Mouse (Mus musculus) right cerebral cortex, postnatal 36 days (tissue): ENCODE measurements at regions not wholly inside any gene's neighbourhood (a gene's known extent, or its start where the extent isn't known, plus 50 kb on each side); places are given as distances from the start of the nearest gene placed in this dataset.

Experiments
- DNase-seq, 2 experiments: peaks; one replicate each; pipeline ENCODE4 v3.0.0; 2022; ENCODE audit warnings: low spot score in 2 of 2, mixed read lengths in 1 of 2

DNA sequence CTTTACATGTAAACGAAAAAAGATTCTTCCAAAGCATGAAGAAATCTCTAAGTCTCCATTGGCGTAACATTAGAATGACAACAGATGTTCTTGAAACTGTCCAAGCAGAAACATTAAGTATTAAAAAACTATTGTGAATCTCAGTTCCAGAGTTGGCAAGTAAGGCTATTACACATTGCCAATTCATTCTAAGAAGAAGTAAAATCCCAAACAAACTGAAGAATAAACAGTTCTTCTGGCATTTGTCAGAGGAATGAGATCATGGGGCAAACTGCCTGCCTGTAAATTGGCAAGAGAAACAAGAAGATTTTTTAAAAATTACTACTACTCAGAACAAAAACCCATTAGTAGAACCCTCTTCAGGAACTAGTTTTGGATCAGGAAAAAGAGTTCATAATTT lies 680.1 kb downstream of the Nova1 start:
- no peak for DNase-seq

DNA sequence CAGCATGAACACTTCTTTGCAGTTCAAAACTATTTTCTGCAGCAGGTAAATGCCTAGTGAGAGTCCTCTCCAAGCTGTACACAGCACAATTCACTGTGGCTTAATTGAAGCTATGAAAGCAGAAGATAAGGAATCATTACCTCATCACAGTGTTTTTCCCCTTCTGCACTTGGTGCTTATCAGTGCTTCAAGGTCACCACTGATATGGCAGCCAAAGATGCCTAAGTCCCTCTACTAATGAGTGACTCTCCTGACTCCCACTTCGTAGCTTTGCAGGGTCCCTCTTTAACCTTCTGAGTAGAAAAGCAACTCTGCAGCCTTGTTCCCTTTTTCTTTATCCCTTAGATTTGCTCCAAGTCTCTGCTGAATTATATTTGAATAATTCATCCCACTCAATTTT lies 692.9 kb downstream of the Nova1 start:
- DNase-seq = no peak

DNA sequence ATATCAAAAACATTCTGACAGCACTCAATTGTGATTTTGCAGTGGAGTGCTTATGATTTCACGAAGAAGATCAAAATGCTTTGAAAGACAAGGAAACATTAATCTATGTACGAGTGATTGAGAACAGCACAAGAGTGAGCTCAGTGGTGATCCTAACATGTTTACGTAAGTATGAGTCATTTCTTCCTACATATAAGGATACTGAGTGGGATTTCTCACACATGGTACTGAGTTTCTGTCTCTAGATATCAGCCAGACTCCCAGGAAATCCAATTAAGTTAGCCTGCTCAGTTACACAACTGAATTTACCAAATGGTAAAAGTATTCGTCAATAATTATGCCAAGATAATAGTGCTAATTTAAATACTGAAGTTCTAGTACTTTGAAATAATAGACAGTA lies 707.4 kb downstream of the Nova1 start:
- DNase-seq = no peak

DNA sequence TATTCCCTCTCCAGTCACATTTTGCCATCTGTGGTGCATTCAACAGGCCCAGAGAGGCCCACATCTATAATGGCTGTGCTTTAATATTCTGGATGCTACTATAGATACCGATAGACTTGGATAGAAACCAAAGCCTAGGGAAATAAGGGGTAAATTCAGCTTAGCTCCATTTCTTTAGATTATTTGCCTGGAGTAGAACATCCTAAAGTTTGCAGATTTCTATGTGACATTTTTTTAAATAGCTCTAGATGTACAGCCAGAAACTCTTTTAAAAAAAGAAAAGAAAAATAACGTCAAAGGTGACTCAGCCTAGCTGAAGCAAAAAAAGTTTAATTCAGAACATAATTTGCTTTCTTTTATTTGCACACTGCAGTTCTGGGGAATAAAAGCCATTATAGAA lies 735.4 kb downstream of the Nova1 start:
- no peak for DNase-seq

DNA sequence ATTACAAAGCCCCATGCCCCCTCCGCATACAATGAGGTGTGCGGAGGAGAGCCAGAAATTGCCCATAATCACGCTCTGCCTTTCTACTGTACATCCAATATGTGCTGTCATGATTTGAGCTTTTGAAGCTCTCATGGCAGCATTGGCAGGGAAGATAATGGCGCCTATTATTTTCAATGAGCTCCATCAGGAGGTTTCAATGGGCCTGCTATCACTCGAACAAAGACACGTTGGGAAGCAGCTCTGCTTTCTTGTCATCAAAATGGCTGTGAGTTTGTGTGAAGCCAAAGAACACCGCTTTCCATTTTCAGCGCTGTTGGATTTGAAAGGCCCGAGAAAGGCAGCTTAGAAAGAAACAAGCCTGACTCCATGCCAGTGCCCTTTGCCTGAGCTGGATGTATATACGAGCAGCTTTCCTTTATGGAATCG lies 742.9 kb downstream of the Nova1 start:
- no peak for DNase-seq

DNA sequence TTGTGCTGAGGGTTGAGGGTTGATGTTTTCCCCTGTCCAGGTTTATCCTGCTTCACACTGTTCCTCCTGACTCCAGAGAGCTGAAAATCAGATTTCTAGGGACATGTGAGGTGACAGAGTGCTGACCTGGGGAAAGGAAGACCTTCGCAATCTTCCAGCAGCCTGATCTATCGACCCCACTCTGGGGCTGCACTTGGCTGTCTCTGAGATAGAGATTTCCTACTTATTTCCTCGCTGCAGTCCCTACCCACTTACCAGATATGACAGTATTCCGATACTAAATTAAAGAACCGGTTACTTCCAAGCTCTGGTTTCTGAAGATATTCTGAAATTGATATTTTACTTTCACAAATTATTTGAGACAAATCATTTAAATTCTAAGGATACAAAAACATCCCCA lies 743.4 kb downstream of the Nova1 start:
- no peak for DNase-seq

DNA sequence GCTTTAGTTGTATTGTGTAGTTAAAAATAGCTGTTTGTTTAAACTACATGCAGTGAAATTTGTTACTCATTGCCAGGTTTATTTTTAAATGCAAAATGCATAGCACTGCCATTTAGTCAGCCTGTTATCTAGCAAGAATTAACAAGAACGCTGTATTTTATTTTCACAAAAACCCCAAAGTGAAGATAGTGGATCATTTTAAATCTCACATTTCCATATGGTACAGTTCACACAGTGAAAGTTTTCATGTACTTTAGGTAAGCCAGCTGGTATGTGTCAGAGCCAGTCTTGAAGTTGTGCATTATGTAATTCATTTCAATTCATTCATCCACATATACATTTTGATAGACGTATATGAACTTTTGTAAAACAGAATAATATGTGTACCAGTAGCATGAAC lies 751.8 kb downstream of the Nova1 start:
- no peak for DNase-seq

DNA sequence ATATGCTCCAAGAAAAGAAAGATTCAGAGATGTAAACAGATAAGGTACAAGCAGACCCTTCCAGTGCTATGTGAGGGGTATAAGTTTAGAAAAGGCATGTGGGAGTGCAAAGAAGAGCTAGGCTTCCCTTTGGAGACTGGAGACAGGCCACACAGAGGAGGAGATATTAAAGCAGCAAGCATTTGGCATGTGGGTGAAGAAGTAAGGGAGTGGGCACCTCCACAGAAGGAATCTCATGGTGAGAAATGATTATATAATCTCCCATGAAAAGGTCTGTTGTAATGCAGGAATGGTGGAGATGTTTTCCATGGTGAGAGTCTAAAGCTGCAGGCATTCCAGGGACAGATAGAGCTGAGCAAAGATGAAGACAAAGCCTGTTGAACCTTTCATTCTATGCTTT lies 778.1 kb downstream of the Nova1 start:
- peak; percentile 33 to 81 for DNase-seq

DNA sequence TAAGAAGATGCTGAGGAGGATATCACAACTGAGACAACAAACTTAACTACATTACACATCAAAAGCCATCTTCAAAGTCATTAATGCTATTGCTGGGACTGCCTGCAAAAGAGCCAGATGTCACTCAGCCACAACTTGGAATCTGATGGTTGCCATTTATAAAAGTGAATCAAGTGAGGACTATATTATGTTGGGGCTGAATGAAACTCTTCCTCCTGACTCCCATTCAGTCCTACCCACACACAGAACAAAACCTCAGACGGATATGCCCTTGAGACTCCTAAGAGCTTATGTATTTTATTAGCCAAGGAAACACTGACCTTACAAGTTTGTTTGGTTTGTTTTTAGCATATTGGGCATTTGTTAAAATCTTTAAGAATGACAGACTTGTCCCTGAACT lies 778.5 kb downstream of the Nova1 start:
- no peak for DNase-seq

DNA sequence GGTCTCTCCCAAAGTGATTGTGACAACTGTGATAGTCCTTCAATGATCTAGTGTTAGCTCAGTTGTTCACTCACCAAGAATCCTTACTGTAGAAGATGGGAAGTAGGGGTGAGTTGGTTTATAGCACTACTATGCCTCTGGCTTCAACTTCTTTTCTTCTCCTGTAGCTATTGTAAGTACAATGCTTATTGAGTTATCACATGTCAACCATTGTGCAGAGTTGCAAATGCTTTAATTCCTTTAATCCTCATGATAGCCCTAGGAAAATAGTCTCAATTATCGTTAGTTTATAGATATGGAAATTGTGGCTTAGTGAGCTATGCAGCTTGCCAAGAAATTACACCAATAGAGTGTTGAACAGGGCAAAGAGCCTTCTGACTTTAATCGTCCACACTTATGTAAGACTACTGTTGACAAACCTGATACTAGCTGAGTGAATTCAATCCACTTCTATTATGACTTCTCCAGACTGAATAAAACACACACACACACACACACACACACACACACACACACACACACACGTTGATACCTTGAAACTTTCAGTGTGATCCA lies 782.1 kb downstream of the Nova1 start:
- DNase-seq = no peak

DNA sequence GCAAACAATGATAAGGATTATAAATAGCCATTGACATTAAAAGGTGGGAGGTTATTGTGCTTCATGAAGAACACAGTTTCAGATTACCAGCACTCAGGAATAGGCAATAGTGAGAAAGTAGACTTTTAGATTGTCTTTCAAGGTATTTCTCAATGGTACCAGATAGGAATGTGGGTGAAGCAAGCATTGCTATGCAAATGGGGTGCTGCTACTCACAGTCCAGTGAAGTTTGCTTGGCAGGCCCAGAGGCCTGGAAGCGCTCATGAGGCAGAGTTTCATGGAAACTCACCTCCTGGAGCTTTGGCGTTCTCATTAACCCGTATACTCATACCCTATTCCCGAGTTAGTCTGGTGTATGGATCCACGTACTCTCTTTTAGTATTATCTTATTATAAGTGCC lies 793.5 kb downstream of the Nova1 start:
- DNase-seq = no peak

DNA sequence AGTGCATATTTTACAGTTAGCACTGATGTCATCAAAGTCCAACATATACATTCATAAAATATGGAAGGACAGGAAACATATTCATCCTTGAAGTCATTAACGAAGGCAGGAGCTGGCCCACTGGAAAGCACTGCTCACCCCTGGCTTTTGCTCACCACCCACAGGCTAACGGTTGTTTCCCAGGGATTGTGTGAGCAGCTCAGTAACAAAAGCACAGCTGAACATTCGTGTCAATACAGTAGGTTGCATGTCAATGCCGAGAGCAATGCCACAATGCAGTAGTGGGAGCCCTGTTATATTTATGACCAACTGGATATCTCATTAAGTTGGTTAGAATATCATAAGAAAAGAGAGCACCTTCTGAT lies 797.2 kb downstream of the Nova1 start:
- DNase-seq = no peak

DNA sequence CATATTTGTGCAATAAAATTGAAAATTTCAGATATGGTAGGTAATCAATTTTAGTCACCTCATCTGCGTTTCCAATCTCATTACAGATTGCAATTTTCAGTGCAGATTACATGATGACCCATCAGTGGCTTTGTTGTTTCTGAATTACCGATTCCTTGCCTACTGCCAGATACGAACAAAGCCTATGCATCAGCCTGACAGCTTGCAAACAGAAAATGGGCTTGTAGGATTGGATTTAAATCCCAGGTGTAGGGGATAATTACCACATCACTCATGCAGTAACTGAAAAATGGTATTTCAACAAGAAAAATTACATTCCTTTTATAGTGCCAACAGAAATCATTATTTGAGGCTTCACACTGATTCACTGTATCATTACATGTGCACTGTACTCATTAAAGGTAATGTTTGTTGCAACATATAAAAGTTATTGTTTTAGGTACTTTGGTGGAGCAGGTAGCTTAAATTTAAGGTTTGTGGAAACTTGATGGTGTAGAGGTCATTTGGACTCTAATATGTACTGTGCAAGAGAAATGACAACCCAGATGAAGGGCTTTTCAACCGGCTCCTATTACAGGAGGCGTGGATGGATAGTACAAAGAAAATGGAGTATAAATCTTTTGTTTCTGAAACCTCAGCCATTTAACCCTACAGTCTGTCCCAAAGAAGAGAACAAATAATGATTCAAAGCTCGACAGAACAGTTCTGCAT lies 797.7 kb downstream of the Nova1 start:
- no peak for DNase-seq

DNA sequence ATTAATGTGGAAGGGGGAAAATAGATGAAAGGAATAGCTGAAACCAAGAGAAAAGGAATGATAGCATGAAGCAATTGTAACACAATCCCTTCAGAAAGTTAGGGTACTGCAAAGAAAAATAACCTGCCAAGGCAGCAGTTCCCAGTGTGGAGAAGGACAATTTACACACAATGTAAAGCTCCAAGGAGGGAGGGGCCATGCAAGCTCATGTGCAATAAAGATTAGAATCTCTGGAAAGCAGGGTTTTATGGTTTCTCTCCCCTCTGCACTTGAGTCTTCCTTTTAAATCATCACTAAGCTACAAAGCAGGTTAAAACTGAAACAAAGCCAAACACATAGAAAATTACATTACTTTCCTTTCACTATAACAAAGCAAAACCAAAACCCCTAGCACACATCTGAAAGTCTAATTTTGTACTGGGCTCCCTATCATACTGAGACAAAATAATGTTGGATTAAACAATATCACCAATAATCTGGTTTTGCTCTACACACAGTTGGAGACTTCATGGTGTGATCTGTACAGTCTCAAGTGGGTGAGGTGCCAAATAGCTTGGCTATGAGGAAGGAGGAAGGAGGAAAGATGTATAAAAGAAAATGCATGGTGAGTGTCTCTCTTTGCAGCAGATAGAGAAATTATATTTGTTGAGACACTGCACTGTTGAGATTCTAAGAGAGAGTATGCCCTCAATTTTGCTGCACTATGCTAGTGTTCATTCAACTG lies 840.9 kb downstream of the Nova1 start:
- DNase-seq = no peak

DNA sequence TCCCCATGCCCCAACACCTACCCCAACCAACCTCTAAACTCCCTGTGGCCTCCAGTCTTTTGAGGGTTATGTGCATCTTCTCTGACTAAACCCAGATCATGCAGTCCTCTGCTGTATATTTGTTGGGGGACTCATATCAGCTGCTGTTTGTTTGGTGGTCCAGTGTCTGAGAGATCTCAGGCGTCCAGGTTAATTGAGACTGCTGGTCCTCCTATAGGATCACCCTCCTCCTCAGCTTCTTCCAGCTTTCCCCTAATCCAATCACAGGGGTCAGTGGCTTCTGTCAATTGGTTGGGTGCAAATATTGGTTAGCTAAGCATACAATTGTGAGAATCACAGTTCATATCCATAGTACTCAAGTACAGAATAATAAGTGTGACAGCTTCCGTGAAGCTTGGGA lies 842.9 kb downstream of the Nova1 start:
- no peak for DNase-seq

DNA sequence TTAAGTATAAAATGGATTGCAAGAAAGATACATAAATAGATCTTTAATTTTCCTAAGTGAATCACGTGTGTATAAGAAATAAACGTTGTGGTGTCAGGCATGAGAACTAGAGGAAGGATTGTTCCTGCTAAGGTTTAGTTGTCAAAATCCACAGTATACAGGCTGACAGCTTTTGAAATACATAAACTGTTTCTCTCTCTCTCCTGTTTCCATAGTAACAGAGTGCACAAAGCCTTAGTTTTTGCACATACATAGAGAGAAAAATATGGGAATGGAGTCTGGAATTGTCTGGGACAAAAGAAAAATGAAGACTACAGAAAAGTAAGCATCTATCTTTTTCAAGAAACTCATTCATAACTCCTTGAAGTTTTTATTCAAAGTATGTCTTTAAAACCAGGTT lies 848.3 kb downstream of the Nova1 start:
- no peak for DNase-seq

DNA sequence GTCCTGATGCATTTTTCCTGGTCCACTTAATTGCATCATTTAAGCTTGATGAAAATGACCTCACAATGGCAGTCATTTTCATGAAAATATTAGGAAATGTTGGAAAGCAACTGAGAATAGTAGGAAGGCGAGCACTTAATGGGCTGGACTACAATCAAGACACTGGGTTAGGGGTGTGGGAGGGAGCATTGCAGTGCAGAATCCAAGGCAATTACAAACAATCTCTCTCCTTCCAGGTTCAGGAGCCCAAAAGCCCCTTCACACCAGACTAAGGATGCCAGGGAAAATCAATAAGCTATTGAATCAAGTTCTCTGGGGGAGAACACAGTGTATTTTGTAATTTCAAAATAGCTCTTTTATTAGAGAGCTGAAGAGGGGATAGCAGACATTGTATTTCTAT lies 848.8 kb downstream of the Nova1 start:
- no peak for DNase-seq

DNA sequence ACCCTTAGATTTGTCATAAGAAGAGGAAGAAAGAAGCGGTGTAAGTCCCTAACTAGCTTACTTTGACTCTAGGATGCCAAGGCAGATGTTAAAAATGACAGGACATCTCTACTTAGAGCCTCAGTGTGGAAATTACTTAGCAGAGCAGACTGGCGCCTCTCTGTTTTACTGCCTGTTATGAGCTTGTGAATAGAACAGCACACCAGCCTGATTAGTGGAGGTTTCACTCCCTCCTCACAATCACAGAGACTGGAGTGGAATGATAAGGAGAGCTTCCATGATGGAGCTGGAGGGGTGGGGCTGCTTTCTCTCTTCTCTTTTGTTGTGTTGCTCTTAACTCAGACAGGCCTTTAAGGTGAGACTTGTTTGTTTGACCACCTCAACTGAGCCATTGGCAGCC lies 871.8 kb downstream of the Nova1 start:
- DNase-seq = no peak

DNA sequence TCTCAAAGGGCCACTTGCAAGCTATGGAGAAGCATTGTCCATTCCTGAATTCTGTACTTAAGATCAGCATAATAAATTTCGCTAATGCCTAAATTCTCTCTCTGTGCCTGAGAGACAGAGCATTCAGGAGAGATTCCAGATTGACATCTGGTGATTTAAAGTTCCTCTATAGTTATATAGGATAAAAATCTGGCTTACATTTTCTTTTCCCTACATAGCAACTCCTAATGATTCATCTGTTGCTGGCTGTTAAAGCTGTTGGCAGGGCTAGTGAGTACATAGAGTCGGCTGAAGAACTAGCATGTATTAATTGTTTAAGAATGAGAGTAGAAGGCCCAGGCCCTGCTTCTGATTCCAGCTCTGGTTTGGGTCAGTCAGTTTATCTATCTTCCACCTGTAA lies 870.0 kb upstream of the Stxbp6 start:
- DNase-seq = no peak

DNA sequence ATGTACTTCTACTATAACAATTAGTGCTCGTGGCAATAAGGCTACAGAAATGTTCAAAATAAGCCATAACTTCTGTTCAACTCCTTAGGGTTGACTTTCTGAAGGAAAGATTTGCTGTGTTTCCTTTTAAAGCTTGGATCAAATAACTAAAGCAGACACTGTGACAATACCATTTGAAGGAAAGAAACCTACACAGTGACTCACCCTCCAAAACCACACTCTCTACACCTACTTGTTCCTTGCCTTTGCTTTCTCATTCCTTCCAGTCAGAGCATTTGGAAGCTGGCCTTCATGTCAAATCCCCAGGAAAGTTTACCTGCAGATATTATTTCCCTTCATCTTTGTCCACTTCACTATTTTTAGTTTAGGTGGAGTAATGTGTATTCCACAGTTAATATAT lies 867.9 kb upstream of the Stxbp6 start:
- no peak for DNase-seq

DNA sequence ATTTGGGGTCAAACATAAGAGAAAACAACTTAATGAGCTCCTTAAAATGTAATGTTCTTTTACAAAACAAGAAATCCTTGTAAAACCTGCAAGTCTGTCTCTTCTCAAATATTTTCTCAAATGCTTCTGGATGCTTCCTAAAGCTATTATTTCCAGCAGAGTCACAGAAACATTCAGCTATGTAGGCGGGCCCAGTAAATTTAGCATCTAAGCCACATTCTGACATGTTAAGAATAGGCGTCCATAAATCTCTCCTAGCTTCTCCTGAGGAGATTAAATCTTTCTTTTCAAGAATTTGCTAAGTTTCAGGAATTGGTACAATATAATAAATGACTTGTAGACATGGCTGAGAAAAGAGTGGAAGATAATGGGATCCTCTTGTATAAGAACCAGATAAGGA lies 858.9 kb upstream of the Stxbp6 start:
- DNase-seq = peak in 1 of 2 experiments; percentile 20

DNA sequence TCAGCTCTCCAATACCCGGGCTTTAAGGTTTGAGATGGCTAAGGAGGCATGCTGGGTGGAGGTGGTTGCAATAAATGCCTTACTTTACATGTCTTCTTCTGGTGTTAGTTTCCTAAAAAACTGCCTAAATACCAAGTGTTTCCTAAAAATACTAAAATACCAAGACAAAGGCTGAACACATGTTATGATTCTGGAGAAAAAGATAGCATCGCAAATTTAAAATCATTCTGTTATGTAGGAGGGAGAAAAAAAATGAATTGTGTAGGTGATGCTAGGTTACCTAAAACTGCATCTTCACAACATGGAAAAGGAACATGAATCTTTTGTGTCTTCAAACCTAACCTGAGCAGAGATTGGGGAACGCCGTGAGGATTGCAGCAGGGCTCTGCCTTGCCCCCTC lies 857.7 kb upstream of the Stxbp6 start:
- peak in 1 of 2 experiments; percentile 18 for DNase-seq

DNA sequence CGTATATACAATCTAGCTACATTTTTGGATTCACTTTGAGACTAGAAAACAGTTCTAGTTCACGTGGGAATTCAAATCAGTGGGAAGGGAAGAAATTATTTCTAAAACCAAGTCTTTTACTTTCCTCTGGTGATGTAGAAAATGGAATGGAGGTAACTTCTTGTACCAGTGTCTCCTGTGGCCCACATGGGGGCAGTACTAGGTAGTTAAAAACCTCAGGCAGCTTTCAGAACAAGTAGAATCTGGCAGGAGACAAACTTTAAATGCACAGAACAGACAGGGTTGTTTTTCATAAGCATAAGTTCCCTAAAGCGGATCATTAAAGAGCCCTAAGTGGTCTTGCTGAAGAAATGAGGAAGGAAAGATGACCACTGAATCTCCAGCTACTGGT lies 855.2 kb upstream of the Stxbp6 start:
- DNase-seq = peak in 1 of 2 experiments; percentile 35
